Mouse (Mus musculus) heart, postnatal 0 days (tissue): Measurements from ENCODE around the gene Gm28374.

ENCODE experiments used
- CTCF ChIP-seq: IDR thresholded peaks from 2 replicates; pipeline ENCODE4 v1.5.1; 2016; ENCODE audit warnings: antibody characterized with exemption, control low read depth, low read depth
- EP300 ChIP-seq: IDR thresholded peaks from 2 replicates; pipeline ENCODE4 v1.6.1; 2016; ENCODE audit warnings: antibody characterized with exemption, low read depth

DNA sequence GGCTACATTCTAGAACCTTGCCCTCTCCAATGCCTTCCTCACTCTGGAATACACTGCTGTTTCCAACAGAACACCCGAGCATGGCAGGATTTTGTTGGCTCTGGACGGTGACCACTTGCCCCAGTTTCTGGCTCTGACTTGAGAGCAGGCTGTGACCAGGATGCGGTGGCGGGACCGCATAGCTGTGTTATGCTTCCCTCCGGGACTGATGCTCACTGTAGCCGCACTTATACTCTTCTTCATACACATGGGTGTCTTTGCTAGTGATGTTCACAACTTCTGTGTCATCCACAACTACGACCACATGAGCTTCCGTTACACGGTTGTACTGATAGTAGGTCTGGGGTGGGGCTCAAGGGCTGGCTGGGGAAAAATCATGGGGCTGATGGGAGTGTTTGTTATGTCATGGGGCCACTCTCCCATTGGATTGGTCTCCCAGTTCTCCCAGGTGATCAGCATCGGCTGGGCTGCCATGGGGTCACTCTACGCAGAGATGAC is 2.0 kb downstream of the Gm28374 start, which contains the start of gene Tmem262:
- no peak for TF ChIP-seq CTCF
- no peak for TF ChIP-seq EP300
